Mouse (Mus musculus): Measurements from ENCODE around the gene Epc2. TPM values are rescaled to one million over a fixed set of nuclear protein-coding genes. Genes with fewer than 3 reads are reported as not detected.

Gene Epc2
- polyA plus RNA-seq, 1 experiment from 2014 or later, result 6.2 TPM

GRCm38 (mm10) chr2:49446238-49446637, 5.0 kb upstream of the Epc2 start:
- Histone ChIP-seq H3K4me2 (no peak overlapping the region), H3K27ac (no peak overlapping the region), H3K4me3 (no peak overlapping the region), H3K9ac (no peak overlapping the region), H3K27me3 (no peaks in the 10 kb centered on the region), H3K9me3 (no peaks in the 10 kb centered on the region), H3K36me3 (no peaks in the 10 kb centered on the region), H3K4me1 (peaks cover 6% of the 10 kb centered on the region)
- 83% methylated on average over 2 of the region's 2 CpGs for WGBS
- no peak for ATAC-seq (ENCODE audit: insufficient number of reproducible peaks, low FRiP score, low TSS enrichment, low read depth)

GRCm38 (mm10) chr2:49447586-49448475, 3.5 kb upstream of the Epc2 start:
- peaks cover 6% of the 10 kb centered on the region for H3K4me1 ChIP-seq
- no peak overlapping the region for H3K4me3 ChIP-seq
- H3K4me2 ChIP-seq, result no peak overlapping the region
- no peaks in the 10 kb centered on the region for H3K36me3 ChIP-seq
- WGBS, result 14% methylated on average over 8 of the region's 8 CpGs
- H3K27ac ChIP-seq, result no peak overlapping the region
- H3K9me3 ChIP-seq, result no peaks in the 10 kb centered on the region
- H3K9ac ChIP-seq, result no peak overlapping the region
- no peaks in the 10 kb centered on the region for H3K27me3 ChIP-seq
- no peak for ATAC-seq (ENCODE audit: insufficient number of reproducible peaks, low FRiP score, low TSS enrichment, low read depth)

GRCm38 (mm10) chr2:49450467-49450866, 819 bp upstream of the Epc2 start:
- Histone ChIP-seq H3K27ac (no peak overlapping the region), H3K9ac (no peak overlapping the region), H3K27me3 (no peaks in the 10 kb centered on the region), H3K9me3 (no peaks in the 10 kb centered on the region), H3K4me1 (peaks cover 6% of the 10 kb centered on the region), H3K4me3 (peak overlapping the region; percentile 94), H3K36me3 (no peaks in the 10 kb centered on the region), H3K4me2 (peak overlapping the region; percentile 69)
- no peak for ATAC-seq (ENCODE audit: insufficient number of reproducible peaks, low FRiP score, low TSS enrichment, low read depth)
- 6% methylated on average over 4 of the region's 4 CpGs for WGBS

- ATAC-seq (ENCODE audit: insufficient number of reproducible peaks, low FRiP score, low TSS enrichment, low read depth), result peak; percentile 88
- Histone ChIP-seq H3K4me2 (peak overlapping the region; percentile 83), H3K27ac (peak overlapping the region; percentile 98), H3K9ac (peak overlapping the region; percentile 81), H3K36me3 (no peaks in the 10 kb centered on the region), H3K27me3 (no peaks in the 10 kb centered on the region), H3K9me3 (no peaks in the 10 kb centered on the region), H3K4me1 (peaks cover 6% of the 10 kb centered on the region), H3K4me3 (peak overlapping the region; percentile 94)
- WGBS, result under 1% methylated on average over 41 of the region's 64 CpGs
Observed at GRCm38 (mm10) chr2:49451637-49452211, 438 bp downstream of the Epc2 start.

- Histone ChIP-seq H3K27me3 (no peaks in the 10 kb centered on the region), H3K36me3 (no peaks in the 10 kb centered on the region), H3K4me2 (peak overlapping the region; percentile 83), H3K27ac (peak overlapping the region; percentile 98), H3K9me3 (no peaks in the 10 kb centered on the region), H3K4me3 (peak overlapping the region; percentile 94), H3K9ac (peak overlapping the region; percentile 81), H3K4me1 (peaks cover 5% of the 10 kb centered on the region)
- peak; percentile 61 for ATAC-seq (ENCODE audit: insufficient number of reproducible peaks, low FRiP score, low TSS enrichment, low read depth)
- WGBS, result under 1% methylated on average over 37 of the region's 37 CpGs
Observed at GRCm38 (mm10) chr2:49452451-49453081, 1.3 kb downstream of the Epc2 start.

GRCm38 (mm10) chr2:49457797-49458196, 6.5 kb downstream of the Epc2 start:
- ATAC-seq (ENCODE audit: insufficient number of reproducible peaks, low FRiP score, low TSS enrichment, low read depth), result no peak
- Histone ChIP-seq H3K36me3 (no peaks in the 10 kb centered on the region), H3K4me1 (no peaks in the 10 kb centered on the region), H3K4me2 (no peak overlapping the region), H3K4me3 (no peak overlapping the region), H3K27me3 (no peaks in the 10 kb centered on the region), H3K9ac (no peak overlapping the region), H3K9me3 (no peaks in the 10 kb centered on the region), H3K27ac (no peak overlapping the region)
- 90% methylated on average over 2 of the region's 2 CpGs for WGBS

- Histone ChIP-seq H3K36me3 (no peaks in the 10 kb centered on the region), H3K27me3 (no peaks in the 10 kb centered on the region), H3K27ac (no peak overlapping the region), H3K9me3 (no peaks in the 10 kb centered on the region), H3K4me2 (no peak overlapping the region), H3K4me1 (no peaks in the 10 kb centered on the region), H3K9ac (no peak overlapping the region), H3K4me3 (no peak overlapping the region)
- WGBS, result 67% methylated on average over 3 of the region's 3 CpGs
- ATAC-seq (ENCODE audit: insufficient number of reproducible peaks, low FRiP score, low TSS enrichment, low read depth), result no peak
Observed at GRCm38 (mm10) chr2:49465672-49466222, 14.5 kb downstream of the Epc2 start.

- no peak overlapping the region for H3K4me3 ChIP-seq
- H3K4me2 ChIP-seq, result no peak overlapping the region
- no peaks in the 10 kb centered on the region for H3K36me3 ChIP-seq
- H3K9me3 ChIP-seq, result no peaks in the 10 kb centered on the region
- peaks cover 2% of the 10 kb centered on the region; the same call in 1 of the 2 replicates for H3K4me1 ChIP-seq
- no peak for ATAC-seq (ENCODE audit: insufficient number of reproducible peaks, low FRiP score, low TSS enrichment, low read depth)
- H3K27ac ChIP-seq, result no peak overlapping the region
- no peak overlapping the region for H3K9ac ChIP-seq
- H3K27me3 ChIP-seq, result no peaks in the 10 kb centered on the region
- WGBS, result 88% methylated on average over 1 of the region's 1 CpGs
Observed at GRCm38 (mm10) chr2:49467038-49467437, 15.8 kb downstream of the Epc2 start.

- H3K27ac ChIP-seq, result no peak overlapping the region
- H3K4me3 ChIP-seq, result no peak overlapping the region
- H3K27me3 ChIP-seq, result no peaks in the 10 kb centered on the region
- ATAC-seq (ENCODE audit: insufficient number of reproducible peaks, low FRiP score, low TSS enrichment, low read depth), result no peak
- WGBS, result 70% methylated on average over 3 of the region's 3 CpGs
- H3K9ac ChIP-seq, result no peak overlapping the region
- no peak overlapping the region for H3K4me2 ChIP-seq
- H3K9me3 ChIP-seq, result no peaks in the 10 kb centered on the region
- no peaks in the 10 kb centered on the region for H3K36me3 ChIP-seq
- peaks cover 6% of the 10 kb centered on the region for H3K4me1 ChIP-seq
Observed at GRCm38 (mm10) chr2:49471188-49471587, 19.9 kb downstream of the Epc2 start.

- no peak overlapping the region for H3K9ac ChIP-seq
- peaks cover 6% of the 10 kb centered on the region for H3K4me1 ChIP-seq
- no peak for ATAC-seq (ENCODE audit: insufficient number of reproducible peaks, low FRiP score, low TSS enrichment, low read depth)
- H3K4me3 ChIP-seq, result no peak overlapping the region
- 60% methylated on average over 5 of the region's 5 CpGs for WGBS
- H3K9me3 ChIP-seq, result no peaks in the 10 kb centered on the region
- H3K27me3 ChIP-seq, result no peaks in the 10 kb centered on the region
- H3K4me2 ChIP-seq, result no peak overlapping the region
- no peaks in the 10 kb centered on the region for H3K36me3 ChIP-seq
- H3K27ac ChIP-seq, result no peak overlapping the region
Observed at GRCm38 (mm10) chr2:49471641-49472355, 20.5 kb downstream of the Epc2 start.

- Histone ChIP-seq H3K4me1 (peaks cover 6% of the 10 kb centered on the region), H3K9ac (no peak overlapping the region), H3K4me3 (no peak overlapping the region), H3K27me3 (no peaks in the 10 kb centered on the region), H3K9me3 (no peaks in the 10 kb centered on the region), H3K4me2 (no peak overlapping the region), H3K36me3 (no peaks in the 10 kb centered on the region), H3K27ac (no peak overlapping the region; the same call in 1 of the 2 replicates)
- 76% methylated on average over 6 of the region's 6 CpGs for WGBS
- no peak for ATAC-seq (ENCODE audit: insufficient number of reproducible peaks, low FRiP score, low TSS enrichment, low read depth)
Observed at GRCm38 (mm10) chr2:49472443-49472842, 21.2 kb downstream of the Epc2 start.
